In the genomic region with DNA sequence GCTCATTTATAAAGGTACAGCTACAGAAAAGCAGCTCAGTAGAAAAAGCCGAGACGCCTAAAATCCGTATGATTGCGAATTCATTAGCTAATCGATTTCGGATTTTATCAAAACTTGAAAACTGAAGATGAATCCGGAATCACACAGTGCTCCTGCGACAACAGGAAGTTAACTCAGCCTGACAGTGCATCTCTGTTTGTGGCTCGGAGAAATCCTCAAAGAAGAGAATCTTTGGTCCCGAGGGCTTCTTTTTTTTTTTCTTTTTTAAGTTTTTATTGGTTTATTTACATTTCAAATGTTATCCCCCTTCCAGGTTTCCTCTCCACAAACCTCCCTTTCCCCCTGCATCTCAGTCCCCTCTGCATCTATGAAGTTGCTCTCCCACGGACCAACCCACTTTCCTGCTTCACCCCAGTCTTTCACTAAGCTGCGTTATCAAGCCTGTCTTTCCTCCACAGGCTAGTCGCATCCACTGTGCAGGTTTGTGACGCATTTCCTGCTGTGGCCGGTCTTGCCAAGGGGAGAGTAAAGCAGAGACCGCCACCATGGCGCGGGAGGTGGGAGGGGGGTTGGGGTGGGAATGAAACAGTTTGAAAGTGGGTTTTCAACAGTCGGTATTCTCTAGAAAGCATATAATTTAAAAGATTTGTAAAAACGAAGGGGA, we compare ENCODE assay signal across 8 mouse cellular contexts.
DNase-seq lines count a peak whose midpoint lies in the region; ATAC-seq lines count a peak whose summit lies in the region.
"Not testable (repeated sequence)": the region's sequence is repeated elsewhere in the genome, so short reads cannot be mapped to it uniquely, and the experiment has no call there.

No protein-coding gene starts in this region.

- peak; percentile 93 for ATAC-seq in frontal cortex, adult (ENCODE audit: low TSS enrichment)
- ATAC-seq in hindbrain, embryonic 13.5 days (ENCODE audit: low FRiP score), result peak; percentile 83; the same call in 1 of the 2 replicates
- ATAC-seq in limb, embryonic 13.5 days (ENCODE audit: low FRiP score, low read depth), result not testable (repeated sequence)
- ATAC-seq in midbrain, embryonic 15.5 days (replicated peaks), result peak; percentile 92

- peak; percentile 93 for DNase-seq in brain, adult 2 months (ENCODE audit: low read depth, low spot score)
- peak; percentile 46 for DNase-seq in embryo, embryonic 11 days
- DNase-seq in layer of hippocampus, adult 8-10 months (ENCODE audit: low spot score in 2 of 2), result peak; percentile 11 to 35
- DNase-seq in right cerebral cortex, postnatal 36 days (ENCODE audit: low spot score in 2 of 2), result peak; percentile 34 to 37

- H3K4me1 ChIP-seq in hindbrain, embryonic 13.5 days (replicated peaks); limb, embryonic 13.5 days; midbrain, embryonic 15.5 days: not testable (repeated sequence)

- not testable (repeated sequence) for H3K27ac ChIP-seq in hindbrain, embryonic 13.5 days; limb, embryonic 13.5 days; midbrain, embryonic 15.5 days

- not testable (repeated sequence) for H3K9ac ChIP-seq in hindbrain, embryonic 13.5 days; limb, embryonic 13.5 days; midbrain, embryonic 15.5 days

- WGBS in hindbrain, embryonic 13.5 days, result 55% methylated on average over 20 of the region's 20 CpGs
- WGBS in limb, embryonic 13.5 days, result 54% methylated on average over 20 of the region's 20 CpGs
- 59% methylated on average over 20 of the region's 20 CpGs for whole genome bisulfite sequencing in midbrain, embryonic 15.5 days

- peak overlapping the region; percentile 2; the same call in 1 of the 2 replicates for H3K4me3 ChIP-seq in hindbrain, embryonic 13.5 days
- not testable (repeated sequence) for H3K4me3 ChIP-seq in limb, embryonic 13.5 days
- peak overlapping the region; percentile 24 for H3K4me3 ChIP-seq in midbrain, embryonic 15.5 days

- not testable (repeated sequence) for H3K36me3 ChIP-seq in hindbrain, embryonic 13.5 days; limb, embryonic 13.5 days; midbrain, embryonic 15.5 days (replicated peaks)

- H3K4me2 ChIP-seq in hindbrain, embryonic 13.5 days, result peak overlapping the region; percentile 30
- H3K4me2 ChIP-seq in limb, embryonic 13.5 days (replicated peaks), result peak overlapping the region; percentile 42
- peak overlapping the region; percentile 36 for H3K4me2 ChIP-seq in midbrain, embryonic 15.5 days

- not testable (repeated sequence) for H3K27me3 ChIP-seq in hindbrain, embryonic 13.5 days; limb, embryonic 13.5 days; midbrain, embryonic 15.5 days (replicated peaks)

- not testable (repeated sequence) for H3K9me3 ChIP-seq in hindbrain, embryonic 13.5 days; limb, embryonic 13.5 days; midbrain, embryonic 15.5 days

Comparison
In these comparisons a context has a peak if more than half of its experiments do, and no peak if none do; other contexts are left out.
1. DNase-seq: peak in every context shown above with its lines; median percentile 93 in brain, adult 2 months; 46 in embryo, embryonic 11 days; 36 in right cerebral cortex, postnatal 36 days; 23 in layer of hippocampus, adult 8-10 months.